Mouse (Mus musculus): ENCODE measurements around the gene Aldh5a1.
"Not testable (repeated sequence)": the region's sequence is repeated elsewhere in the genome, so short reads cannot be mapped to it uniquely, and the experiment has no call there.

Gene Aldh5a1

DNA sequence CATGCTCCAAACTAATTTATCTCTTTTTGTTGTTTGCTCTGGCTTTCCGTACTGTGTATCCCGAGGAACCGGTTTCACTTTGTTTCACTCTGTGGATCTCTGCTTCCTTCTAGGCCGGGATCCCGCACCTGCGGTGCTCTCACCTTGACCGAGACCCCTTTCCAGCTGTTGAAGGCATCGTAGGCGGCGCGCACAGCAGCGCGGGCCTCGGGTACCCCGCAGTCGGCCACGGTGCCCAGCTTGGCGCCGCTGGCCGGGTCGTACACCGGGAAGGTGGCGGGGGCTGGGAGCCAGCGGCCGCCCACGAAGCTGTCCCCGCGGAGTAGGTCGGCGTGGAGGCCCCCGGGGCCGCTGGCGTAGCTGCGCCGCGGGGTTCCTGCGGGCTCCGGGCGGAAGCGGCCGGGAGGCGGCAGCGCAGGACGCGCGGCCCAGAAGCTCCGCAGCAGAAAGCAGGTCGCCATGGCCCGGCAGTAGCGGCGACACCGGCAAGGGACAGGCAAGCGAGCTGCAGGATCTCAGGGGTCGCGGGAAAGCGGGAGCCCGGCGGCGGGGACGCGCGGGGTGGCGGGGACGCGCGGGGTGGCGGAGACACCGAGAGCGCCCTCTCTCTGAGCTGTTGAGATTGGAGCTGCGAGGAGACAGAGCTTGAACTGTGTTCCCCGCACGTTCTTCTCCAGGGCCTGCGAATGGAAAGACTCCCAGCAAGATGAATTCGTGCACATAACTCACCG lies at the start of gene Aldh5a1:
TSS of gene Aldh5a1 (minus strand) at position 554 of the 731 bp plus-strand sequence.
- DNase-seq (ENCODE audit: low spot score) = peak; percentile 85

DNA sequence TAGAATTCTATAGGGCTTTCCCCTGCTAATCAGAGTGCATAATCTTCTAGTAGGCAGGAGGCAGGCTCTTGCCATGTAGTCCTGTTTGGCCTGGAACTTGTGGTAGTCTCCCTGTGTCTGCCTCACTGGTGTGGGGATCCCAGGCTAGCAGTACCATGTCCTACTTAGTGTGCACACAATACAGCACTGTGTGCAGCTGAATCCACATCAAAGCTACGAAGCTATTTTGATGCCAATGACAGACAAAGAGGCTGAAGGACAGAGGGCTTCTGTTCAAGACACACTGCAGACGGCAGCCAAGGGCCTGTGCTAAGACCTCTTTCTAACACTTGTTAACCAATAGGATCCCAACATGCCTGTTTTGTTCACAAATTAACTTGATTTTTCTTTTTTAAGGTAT lies 48.0 kb upstream of the Aldh5a1 start:
- DNase-seq (ENCODE audit: low spot score) = no peak

DNA sequence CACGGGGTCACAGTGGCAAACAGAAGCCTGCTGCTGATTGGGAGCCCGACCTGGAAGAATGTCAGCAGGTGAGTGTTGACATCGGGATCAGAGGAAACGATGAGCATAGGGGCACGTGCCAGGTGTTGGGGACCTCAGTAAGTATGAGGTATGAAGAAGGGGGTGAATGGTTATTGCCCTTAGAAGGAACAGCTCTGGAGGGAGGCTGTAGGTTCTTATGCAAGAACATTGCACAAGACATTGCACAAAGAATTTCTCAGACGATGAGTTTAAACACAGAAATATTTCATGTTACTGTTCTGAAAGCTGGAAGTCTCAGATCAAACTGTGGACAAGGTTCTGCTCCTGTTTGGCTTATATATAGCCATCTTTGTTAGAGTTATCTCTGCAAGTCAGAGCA lies 43.6 kb upstream of the Aldh5a1 start:
- DNase-seq (ENCODE audit: low spot score) = no peak

DNA sequence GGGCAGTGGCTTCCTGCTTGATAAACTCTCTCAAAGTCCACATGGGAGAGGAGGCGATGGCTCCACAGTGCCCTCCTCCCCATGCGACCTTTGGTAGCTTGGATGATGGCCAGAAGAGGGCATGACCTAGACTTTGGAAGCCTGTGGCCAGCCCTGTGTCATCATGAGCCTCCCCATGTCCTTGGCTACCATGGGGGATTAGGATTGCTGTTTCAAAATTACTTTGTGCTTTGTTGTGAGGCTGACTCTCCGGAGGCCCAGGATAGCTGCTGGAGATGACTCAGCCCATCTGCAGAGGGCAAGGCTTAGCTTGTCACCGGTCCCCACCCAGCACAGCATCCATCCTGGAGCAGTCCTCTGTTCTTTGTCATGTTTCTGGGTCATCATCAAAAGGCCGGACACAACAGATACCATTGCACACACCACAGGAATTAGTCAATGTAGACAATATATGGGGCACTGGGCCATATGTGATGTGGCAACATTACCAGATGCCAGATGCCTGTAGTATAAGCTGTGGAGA lies 40.4 kb upstream of the Aldh5a1 start:
- no peak for DNase-seq (ENCODE audit: low spot score)

DNA sequence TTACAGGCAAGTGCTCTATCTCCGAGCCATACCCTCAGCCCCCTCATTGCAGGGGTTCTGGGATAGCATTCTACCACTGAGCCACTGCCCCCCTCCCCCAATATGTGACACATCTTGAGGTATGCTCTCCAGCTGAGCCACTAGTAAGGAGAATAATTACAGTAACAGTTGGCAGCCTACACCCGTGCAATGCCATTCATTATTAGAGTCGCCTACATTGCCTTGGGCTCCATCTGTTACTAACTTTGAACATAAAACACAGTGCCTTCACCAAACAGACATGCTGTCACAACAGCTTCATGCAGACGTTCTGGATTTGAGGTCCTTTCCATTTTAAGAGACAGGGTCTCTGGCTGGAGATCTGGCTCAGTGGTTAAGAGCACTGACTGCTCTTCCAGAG lies 38.9 kb upstream of the Aldh5a1 start:
- DNase-seq (ENCODE audit: low spot score) = no peak

DNA sequence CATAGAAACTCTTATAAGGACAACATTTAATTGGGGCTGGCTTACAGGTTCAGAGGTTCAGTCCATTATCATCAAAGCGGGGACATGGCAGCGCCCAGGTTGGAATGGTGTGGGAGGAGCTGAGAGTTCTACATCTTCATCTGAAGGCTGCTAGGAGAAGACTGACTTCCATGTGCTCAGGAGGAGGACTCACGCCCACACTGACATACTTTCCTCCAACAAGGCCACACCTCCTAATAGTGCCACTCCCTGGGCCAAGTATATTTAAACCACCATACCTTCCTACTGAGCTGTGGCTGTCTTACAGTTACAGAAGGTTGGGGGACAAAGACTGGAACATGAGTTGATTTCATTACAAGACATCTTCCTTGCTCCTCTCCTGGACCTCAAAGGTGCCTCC lies 34.3 kb upstream of the Aldh5a1 start:
- not testable (repeated sequence) for DNase-seq (ENCODE audit: low spot score)

DNA sequence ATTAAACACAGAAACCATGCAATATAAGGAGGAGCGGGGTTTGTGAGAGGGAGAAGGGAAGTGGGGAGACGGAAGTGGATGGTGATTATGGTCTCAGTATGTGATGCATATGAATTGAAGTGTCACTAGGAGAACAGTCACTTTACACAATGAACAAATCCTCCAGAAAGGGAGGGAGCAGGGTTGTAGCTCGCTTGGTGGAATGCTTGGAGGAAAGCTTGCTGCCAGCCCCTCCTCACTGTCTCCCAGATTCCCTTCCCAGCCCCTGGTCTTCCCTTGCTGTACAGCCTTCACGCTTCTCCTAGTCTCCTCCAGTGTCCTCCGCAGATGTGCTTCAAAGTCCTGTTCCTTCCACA lies 28.4 kb upstream of the Aldh5a1 start:
- no peak for DNase-seq (ENCODE audit: low spot score)

DNA sequence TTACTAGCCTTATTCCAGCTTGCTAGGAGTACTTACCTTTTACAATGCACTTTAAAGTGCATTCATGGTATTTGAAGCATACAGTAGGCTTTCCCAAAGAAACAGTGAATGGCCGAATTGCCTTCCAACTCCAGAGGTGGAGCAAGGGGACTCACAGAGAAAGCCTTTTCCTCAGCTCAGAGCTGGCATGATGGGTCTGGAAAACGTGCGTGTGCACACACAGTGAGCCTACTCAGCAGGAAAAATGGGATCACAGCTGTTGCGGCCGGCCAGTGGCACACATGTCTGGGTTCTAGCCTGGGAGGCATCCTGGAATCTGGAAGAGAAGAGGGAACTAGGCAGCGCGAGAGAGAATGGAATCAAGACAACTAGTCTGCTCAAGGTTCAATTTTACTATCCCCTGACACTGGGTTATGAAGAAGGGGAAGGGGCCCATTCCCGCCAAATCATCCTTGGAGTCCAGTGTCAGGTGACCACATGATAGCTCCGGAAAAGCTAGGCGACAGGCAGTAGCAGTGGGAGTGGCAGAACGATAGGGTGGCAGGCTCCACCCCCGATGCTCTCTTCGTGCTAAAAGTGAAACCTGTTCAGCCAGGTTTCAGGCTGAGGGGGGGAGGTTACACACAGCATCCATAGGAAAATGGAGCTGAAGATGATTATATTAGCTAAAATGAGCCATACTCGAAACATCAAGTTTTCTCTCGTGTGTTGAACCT lies 27.8 kb upstream of the Aldh5a1 start:
- peak; percentile 32 for DNase-seq (ENCODE audit: low spot score)

DNA sequence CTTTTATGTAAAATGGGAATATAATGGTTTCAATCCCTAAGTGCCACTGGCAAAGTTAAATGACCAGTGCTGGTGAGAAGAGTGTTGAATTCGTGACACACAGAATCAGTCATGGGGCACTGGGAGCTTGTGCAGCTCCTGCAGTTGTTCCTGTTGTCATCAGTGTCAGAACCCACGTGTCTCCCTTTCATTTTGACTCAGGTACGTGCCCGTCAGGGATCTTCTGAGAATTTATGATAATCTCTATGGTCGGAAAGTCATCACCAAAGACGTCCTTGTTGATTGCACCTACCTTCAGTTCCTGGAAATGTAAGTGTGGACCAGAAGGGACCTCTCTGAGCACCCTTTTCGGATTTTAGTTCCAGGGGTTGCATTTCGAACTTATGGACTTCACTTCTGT lies 24.7 kb upstream of the Aldh5a1 start:
- DNase-seq (ENCODE audit: low spot score) = no peak

DNA sequence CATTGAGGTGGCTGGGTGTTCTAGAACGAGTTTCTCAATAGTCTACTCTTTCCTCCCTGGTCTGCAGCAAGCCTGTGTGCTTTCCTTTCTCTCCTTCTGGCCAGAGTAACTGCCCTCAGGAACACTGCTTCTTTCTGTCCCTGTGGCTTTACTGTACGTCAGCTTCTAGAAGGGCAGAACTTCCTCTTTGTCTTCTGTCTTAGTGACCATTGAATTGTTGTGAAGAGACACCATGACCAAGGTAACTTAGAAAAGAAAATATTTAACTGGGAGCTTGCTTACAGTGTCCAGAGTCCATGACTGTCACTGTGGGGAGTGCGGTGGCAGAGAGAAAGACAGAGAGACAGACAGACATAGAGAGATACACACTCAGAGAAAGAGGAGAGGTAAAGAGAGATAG lies 22.6 kb upstream of the Aldh5a1 start:
- no peak for DNase-seq (ENCODE audit: low spot score)

DNA sequence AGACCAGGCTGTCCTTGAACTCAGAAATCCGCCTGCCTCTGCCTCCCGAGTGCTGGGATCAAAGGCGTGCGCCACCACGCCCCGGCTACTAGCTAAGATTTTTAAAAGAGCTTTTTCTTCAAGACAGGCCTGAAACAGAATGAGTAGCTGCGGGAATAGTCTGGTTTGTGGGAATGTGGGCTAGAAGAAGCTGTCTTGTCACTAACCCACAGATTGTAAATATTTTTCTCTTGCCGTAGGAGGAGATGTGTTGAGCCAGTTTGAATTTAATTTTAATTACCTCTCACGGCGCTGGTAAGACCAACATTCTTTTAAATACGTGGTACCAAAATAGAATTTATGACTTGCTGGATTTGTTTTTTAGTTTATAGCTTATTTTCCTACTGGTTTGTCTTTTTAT lies 21.2 kb upstream of the Aldh5a1 start:
- no peak for DNase-seq (ENCODE audit: low spot score)

DNA sequence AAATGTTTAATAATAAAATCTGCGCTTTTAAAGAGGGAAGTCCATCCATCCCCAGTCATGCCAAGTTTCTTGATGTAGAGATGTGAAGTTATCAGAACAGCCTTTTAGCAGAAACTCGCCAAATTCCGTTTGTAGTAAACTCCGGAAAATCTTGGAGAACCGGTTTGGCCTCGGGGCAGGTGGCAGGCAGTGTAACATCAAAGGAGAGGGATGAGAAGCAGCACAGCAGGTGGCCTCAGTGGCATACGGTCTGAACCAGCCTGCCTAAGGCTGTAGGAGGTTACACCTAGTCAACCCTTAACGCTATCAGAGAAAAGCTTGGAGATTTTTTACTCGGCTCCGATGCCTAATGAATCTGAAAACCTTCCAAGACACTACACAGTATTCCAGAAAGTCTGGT lies 18.0 kb upstream of the Aldh5a1 start:
- DNase-seq (ENCODE audit: low spot score) = peak; percentile 53

DNA sequence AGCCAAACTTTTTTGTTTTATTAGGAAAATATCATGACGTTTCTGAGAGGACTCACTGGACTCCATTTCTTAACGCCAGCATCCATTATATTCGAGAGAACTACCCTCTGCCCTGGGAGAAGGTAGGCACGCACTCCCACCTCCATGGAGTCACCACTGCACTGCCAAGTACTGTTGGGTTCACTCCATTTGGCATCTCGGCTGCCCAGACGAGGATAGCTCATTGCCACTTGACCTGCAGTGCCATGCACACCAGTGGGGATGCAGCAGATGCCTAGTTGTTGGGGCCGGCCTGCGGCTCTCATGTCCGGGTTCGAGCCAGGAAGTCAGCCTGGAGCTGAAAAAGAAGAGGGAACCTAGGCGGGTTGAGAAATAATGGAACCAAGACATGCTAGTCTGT lies 17.6 kb upstream of the Aldh5a1 start:
- no peak for DNase-seq (ENCODE audit: low spot score)

DNA sequence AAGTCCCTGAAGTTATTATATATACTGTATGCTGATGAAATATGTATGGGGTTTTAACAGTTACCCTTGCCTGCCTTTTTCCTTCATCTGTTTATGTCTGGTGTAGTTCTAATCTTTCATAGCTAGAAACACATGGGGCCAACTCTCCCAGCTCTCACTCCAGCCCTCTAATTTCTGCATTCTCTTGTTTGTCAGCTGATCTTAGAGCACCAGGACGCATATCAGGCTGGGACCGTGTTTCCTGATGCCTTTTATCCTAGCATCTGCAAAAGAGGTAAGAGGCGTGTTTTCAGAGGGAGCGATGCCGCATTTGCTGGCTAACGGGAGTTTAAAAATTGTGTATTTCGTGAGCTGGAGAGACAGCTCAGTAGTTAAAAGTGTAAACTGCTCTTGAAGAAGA lies 15.2 kb upstream of the Aldh5a1 start:
- DNase-seq (ENCODE audit: low spot score) = no peak

DNA sequence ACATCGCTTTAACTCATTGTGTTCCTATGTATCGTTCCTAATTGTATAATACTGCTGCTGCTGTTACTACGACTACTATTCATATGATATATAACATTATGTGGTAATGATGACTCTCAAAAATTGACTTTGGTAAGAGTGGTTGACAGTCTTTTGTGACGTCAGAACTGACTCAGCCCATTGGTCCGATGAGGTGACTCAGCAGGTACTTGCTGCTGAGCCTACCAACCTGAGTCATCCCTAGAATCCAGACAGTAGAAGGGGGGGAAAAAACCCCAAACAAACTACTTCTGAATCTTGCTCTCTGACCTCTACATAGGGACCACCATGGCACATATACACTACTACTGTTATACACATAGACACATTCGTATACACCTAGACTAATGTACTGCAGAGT lies 11.4 kb upstream of the Aldh5a1 start:
- no peak for DNase-seq (ENCODE audit: low spot score)

DNA sequence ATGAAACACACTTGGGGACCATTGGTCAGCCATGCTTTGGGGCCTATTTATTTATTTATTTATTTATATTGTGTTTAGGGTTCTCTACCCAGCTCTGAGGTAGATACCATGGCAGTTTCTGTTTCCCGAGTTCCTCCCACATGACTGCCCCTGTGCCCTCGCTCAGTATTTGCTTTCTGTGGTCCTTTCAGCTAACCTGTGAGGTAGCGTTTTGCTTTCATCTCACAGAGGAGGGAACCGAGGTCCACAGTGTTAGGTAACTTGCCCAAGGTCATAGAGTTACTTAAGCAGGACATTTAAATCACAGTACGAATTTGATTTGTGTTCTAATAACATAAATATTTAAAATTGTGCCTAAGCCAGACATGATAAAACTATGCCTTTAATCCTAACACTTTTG lies 9.7 kb upstream of the Aldh5a1 start:
- DNase-seq (ENCODE audit: low spot score) = no peak

DNA sequence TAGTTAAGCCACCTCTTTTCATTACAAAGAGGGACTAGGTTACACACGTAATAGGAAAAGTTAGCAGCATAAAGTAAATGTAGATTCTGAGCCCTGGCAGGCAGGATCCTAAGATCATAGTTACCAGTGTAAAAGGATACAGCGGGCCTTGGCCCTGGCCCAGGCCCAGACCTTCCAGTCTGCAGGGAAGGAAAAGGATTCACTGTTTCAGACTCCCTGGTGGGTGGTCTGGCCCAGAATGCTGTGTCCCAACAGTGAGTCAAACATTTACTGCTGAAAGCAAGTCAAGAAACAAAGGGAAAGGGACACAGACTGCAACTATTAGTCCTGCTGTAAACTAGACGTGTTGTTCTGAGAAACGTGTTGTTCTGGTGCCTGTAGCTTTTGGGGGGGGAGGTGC lies 8.1 kb upstream of the Aldh5a1 start:
- DNase-seq (ENCODE audit: low spot score) = peak; percentile 61

DNA sequence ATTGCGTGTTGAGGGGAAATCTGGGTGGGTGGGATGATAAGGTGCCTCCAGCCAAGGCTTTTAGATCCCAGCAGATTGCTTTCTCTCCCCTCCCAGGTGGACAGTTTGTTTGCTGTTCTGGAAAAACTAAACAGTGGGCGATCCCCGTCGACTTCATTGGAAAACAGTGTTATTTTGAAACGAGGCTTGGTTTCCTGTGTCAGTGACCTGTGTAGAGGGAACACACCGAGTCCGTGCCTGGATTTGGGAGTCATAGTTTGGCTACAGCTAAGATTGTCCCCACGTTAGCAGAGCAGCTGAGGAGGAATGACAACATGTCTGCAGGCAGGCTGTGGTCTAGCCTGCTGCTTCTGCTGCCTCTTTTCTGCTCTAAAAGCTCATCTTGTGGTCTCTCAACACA lies 5.8 kb upstream of the Aldh5a1 start:
- DNase-seq (ENCODE audit: low spot score) = no peak

DNA sequence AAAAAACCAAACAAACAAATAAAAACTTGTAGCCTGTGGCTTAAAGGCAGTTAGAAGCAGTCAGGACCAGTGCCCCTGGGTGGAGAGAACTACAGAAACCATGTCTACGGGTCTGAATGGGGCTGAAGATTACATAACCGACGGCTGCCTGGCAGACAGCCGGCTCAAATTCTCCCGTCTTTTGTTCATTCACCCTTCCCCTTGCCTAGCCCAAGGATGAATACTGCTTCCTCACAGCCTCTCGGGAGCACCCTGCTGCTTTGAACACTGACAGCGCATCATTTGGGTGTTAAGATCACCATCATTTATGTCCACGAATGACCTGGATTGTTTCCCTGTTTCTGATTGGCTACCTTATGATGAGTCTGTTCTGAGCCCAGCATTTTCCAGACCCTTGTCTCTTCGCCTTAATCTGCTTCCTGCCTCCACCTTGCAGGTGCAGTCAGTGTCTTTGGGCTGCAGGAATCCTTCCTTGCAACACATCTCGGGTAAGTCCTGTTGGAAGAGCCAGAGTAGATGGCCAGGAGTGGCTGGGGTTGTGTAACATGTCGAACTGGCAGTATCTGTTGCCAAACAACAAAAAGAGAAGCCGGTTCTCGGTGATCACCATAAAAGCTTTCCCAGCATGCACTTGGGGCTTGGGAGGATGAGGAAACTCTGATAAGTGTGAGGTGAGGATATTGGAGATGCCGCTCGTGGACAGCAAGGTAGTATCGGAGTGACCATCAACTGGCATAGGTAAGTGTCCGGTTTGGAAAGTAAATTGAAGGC lies 5.2 kb upstream of the Aldh5a1 start, which contains the start of gene Gpld1:
TSS of gene Gpld1 (plus strand) at position 641 of the 771 bp plus-strand sequence.
- DNase-seq (ENCODE audit: low spot score) = no peak

DNA sequence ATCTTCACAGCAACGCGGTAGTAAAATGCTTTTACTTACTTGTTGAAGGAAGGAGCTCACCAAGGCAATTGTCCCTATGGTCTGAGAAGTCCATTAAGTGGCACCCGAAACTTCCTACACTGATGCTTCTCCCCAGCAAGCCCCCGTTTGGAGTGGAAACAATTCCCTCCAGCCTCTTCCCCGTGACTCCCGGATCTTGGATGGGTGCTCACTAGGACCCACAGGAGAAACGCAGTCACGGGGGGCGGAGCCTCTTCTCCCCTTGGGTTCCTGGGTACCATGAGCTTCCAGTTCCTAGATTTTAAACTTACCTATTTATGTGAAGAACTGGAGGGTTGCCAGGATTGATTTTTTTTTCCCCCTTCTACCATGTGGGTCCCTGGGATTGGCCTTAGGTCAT lies 2.0 kb upstream of the Aldh5a1 start:
- DNase-seq (ENCODE audit: low spot score) = no peak

DNA sequence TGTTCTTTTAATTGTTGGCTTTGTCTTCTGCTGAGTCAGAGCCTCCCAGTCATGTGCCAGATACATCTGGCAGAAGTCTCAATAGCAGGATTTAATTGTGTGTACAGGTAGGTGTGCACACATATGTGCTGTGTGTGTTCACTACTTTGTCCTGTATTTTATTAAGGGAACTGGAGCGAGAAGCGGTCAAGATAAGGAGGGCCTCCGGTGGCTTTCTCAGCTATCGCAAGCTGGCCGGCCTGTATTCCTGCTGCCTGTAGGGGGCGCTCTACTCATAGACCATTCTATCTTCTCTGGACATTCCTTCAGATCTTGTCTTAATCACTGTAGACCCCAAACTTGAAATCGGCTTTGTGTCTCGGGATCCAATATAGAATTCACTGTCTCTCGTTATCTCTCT lies 1.2 kb upstream of the Aldh5a1 start:
- DNase-seq (ENCODE audit: low spot score) = peak; percentile 83

DNA sequence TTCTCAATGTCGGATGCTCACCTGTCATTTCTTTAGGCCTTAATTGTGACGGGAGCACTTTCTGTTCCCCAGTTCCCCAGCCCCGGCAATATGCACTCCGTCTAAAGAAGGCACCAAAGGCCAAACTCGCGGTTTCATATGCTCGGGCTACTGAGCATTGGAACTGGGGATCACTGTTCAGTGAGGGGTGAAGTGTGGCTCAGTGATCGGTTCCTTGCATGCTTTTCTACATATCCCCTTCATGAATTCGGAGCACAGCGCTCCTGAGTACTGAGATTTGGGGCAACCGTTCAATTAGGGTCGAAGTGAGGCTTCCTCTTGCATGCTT lies 342 bp upstream of the Aldh5a1 start:
- DNase-seq (ENCODE audit: low spot score) = no peak

DNA sequence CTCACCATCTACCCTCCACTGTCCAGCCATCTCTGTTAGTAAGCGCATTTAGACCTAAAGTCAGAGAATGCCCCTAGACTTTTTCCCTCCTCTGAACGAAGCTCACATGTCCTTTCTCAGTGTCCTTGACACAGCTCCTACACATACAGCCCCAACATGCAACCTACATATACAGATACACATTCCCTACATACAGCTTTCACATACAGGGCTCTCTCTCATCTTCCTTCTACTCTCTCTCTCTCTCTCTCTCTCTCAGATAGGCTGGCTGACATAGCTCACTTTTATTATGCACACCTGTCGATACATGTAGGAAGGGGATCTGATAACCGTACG lies 721 bp downstream of the Aldh5a1 start:
- no peak for DNase-seq (ENCODE audit: low spot score)
